Mouse (Mus musculus) common myeloid progenitor, adult 5-6 weeks (primary cell): Measurements from ENCODE around the gene 2310033P09Rik. TPM values are rescaled to one million over a fixed set of nuclear protein-coding genes. Genes with fewer than 3 reads are reported as not detected.
"Not testable (repeated sequence)": the region's sequence is repeated elsewhere in the genome, so short reads cannot be mapped to it uniquely, and the experiment has no call there.

Experiments
- ATAC-seq: replicated peaks from 2 replicates; pipeline ENCODE4 v1.8.0; 2016; ENCODE audit warnings: low read depth, mild to moderate bottlenecking, moderate TSS enrichment, inconsistent platforms; ENCODE audit not compliant: poor library complexity, severe bottlenecking
- total RNA-seq: library from RNA; stranded (forward); fragments of 200-1000, 187-1606 nt; gene quantifications from 2 replicates; pipeline ENCODE4 v1.2.3, GENCODE M21; 2017

Gene 2310033P09Rik
- total RNA-seq, 1 experiment from 2014 or later = 18.6 TPM

- no peak for ATAC-seq
Measured at GRCm38 (mm10) chr11:59192059-59192386, 16.1 kb upstream of the 2310033P09Rik start, which contains the start of gene Guk1. Gene Guk1, minus strand, starts transcription at chr11:59192212.

DNA sequence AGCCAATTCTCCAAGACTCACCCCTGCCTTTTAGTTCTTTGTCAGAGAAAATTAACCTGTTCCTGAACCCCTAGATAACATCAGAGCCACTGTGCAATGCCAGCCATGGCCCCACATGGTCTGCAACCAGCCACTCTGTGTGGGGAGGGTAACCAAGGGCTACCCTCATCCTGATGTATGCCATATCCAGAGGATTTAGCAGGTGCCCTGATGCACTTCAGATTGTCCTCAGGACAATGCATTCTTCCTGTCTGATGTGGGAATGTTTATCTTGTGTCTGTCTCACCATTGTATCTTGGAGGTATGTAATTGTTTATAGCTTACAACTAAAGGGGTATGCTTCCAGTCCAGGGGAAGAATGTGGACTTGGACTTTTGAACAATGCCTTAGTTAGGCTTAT, 11.9 kb upstream of the 2310033P09Rik start:
- ATAC-seq = no peak

DNA sequence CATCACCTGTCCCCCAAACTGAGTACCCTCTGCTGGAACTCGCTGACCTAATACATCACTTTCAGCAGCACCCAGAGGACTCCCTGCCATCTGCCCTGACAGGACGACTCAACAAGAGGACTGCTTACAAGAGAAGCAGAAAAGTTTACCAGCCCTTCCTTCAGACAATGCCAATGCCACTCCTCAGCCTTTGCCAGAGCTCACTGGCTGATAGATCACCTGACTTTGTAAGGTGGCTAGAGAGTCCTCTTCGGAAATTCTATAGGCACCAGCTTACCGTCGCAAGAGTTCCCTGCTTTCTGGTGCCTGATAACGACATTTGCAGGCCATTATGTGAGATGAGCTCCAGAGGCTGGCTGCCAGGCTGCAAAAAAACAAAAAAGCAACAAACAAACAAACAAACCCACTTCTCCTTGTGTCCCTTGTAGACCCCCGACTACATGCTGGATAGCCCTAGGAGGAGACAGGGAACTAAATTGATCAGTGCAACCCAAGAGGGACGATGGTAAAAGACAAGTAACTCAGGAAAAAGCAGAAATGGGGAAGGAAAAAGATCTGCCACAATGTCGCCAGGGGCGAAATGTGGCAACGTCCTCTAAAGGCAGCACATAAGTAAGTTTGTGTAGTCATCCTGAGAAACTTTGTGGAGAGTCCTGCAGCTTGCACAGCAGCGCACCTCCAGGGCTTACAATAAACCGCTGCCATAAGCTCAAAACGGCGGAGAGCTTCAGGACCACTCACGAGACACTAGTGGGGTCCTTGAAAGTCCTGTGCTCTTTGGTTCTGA, 6.7 kb upstream of the 2310033P09Rik start:
- ATAC-seq = peak; percentile 46

DNA sequence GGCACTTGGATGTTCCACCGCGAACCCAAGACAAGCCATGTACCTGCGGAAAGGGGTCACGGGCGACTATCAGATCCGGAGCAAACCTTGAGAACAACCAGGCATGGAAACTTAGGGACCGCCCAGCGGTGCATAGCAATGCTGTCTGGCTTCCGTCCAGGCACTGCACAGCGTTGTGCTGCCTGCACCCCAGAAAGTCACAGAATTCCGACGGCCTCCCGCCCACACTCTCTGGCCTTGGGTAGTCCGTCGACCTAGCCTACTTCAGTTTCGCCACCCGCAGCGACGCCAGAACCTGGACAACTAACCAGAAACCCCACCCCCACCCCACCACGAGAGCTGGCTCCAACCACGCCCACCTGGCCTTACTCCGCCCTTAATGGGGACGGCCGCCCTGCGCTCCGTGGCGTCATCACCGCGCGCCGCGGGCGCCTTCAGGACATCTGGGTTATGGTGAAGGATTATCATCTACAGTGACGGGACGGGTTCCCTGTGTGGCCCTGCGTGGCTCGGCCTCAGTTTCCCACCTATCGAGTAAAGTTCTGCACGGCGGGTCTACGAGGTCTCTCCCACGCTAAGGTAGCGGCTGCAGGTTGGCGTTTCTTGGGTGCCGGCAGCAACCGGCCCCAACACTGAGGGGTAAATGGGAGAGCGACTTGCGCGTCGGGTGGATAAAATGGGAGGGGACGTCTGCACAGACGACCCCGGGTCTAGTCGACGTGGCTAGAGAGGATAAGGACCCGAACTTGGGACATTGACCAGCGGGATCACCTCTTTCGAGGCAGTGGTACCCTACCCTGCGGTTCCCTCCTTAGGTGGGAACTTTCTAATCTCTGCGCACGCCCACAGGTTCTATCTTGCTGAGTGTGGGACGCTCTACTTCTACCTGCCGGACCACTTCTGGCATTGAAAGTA, 5.8 kb upstream of the 2310033P09Rik start, which contains the start of gene Mrpl55:
Mrpl55 (plus strand) TSS at position 406 of the 915 bp plus-strand sequence.
- ATAC-seq = peak; percentile 95

DNA sequence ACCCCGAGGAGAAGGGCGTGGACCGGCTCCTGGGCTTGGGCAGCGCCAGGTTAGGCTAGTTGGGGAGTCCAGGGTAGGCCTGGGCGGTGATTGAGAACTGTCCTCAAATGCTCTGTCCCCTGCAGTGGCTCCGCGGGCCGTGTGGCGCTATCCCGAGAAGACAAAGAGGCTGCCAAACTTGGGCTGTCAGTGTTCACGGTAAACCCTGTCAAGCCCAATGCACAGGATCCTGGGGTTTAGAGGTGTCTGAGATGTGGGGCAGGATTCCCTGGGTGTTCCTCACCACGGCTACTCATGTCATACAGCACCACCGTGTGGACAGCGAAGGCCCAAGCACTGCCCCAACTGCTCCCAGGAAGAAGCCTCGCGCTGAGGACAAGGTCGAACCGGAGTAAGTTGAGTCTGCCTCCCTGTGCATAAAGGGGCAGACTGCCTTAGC, 901 bp downstream of the 2310033P09Rik start:
- peak; percentile 67 for ATAC-seq

GRCm38 (mm10) chr11:59209580-59209979, 1.5 kb downstream of the 2310033P09Rik start:
- no peak for ATAC-seq

- ATAC-seq = no peak
Measured at GRCm38 (mm10) chr11:59210020-59210419, 1.9 kb downstream of the 2310033P09Rik start.

DNA sequence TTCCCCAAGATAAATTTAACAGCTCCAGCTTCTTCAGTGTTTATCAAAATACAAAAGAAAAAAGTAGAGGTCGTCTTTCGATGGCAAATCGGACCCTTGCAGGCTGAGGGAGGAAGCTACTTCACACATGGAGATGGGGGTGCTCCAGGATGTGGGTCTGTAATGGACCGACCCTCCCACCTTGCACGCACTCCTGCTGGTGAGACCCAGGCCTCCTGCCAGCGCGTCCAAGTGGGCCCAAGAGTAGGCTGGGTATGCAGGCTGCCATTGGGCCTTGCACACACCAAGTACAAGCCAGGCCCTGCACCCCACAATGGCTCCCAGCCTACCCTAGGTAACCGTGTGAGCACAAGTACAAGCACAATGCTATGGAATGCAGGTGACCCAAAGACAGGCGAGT, 3.4 kb downstream of the 2310033P09Rik start:
- ATAC-seq = not testable (repeated sequence)

GRCm38 (mm10) chr11:59212320-59212719, 4.2 kb downstream of the 2310033P09Rik start:
- ATAC-seq = peak; percentile 67

DNA sequence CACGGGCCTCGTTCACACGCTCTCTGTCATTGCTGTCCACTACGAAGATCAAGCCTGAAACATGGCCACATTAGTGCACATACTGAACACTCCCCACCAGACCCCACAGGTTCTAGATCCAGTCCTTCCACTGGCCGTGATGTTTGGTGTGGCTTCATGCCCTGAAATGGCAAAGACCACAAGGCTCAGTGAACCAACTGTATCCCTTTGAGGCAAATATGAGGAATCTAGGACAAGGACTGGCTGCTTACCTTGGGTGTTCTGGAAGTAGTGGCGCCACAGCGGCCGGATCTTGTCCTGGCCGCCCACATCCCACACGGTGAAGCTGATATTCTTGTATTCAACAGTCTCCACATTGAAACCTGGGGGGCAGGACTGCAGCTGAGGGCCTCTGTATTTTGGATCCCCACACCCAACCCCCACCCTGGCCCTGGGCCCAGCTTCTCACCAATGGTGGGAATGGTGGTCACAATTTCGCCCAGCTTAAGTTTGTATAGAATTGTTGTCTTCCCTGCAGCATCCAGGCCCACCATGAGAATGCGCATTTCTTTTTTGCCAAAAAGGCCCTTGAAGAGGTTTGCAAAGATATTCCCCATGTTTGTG, 4.9 kb downstream of the 2310033P09Rik start:
- no peak for ATAC-seq

- ATAC-seq = peak; percentile 30
Measured at GRCm38 (mm10) chr11:59216955-59217354, 8.8 kb downstream of the 2310033P09Rik start.

- no peak for ATAC-seq
Measured at GRCm38 (mm10) chr11:59218389-59218998, 10.4 kb downstream of the 2310033P09Rik start.

DNA sequence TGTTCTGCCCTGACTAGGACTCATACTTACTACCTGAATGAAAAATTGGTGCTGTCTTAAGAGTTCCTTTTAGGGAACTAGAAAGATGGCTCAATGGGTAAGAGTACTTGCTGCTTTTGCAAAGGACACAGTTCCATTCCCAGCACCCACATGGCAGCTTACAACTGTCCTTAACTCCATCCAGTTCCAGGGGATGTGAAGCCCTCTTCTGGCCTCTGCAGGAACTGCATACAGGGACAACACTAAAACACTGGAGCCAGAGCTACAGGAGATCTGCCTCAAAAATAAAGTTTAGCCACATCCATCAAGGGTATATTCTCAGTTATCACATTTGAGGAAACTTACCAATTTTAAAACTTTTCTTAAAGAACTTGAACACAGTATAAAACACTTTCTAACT, 10.9 kb downstream of the 2310033P09Rik start:
- ATAC-seq = 0 out of 2 replicates have a peak, but pooled peaks have one; percentile 44

GRCm38 (mm10) chr11:59221604-59222003, 13.5 kb downstream of the 2310033P09Rik start:
- ATAC-seq = peak; percentile 16; the same call in 1 of the 2 replicates

DNA sequence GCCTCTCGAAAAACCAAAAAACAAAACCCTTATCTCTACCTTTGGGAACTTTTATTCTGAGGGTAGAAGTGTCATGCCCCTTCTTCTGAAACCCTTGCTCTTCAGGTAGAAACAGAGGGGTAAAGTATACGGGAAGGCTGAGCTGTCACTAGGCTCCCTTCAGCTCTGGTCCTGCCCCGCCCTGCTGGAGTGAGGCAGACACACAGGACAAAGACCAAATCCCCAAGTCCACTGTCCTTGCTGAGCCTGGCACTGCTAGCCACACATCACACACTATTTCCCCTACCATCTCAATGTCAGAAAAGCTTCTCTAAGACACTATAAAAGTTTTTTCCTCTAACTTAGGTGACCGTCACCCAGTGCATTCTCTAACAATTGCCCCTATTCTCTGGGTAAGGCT, 14.2 kb downstream of the 2310033P09Rik start:
- no peak for ATAC-seq

- no peak for ATAC-seq
Measured at GRCm38 (mm10) chr11:59224025-59224424, 15.9 kb downstream of the 2310033P09Rik start.

- ATAC-seq = no peak
Measured at GRCm38 (mm10) chr11:59224470-59224869, 16.3 kb downstream of the 2310033P09Rik start.

GRCm38 (mm10) chr11:59225167-59225566, 17.0 kb downstream of the 2310033P09Rik start:
- ATAC-seq = no peak

- ATAC-seq = no peak
Measured at GRCm38 (mm10) chr11:59226251-59226650, 18.1 kb downstream of the 2310033P09Rik start.
